Mouse (Mus musculus) intestine, embryonic 14.5 days (tissue): ENCODE measurements around the gene Atp5d. TPM values are rescaled to one million over a fixed set of nuclear protein-coding genes. Genes with fewer than 3 reads are reported as not detected.
"Not testable (repeated sequence)": the region's sequence is repeated elsewhere in the genome, so short reads cannot be mapped to it uniquely, and the experiment has no call there.

Source experiments
- ATAC-seq: fragments of 200-750 bp; cut with Nextera tagmentation; replicated peaks from 2 replicates; pipeline ENCODE4 v1.8.0; 2017; ENCODE audit warnings: low read depth, moderate number of reproducible peaks, moderate TSS enrichment, moderate library complexity; ENCODE audit not compliant: low FRiP score, low TSS enrichment
- DNase-seq: peaks from one replicate; pipeline ENCODE4 v3.0.0-alpha.2; 2018; ENCODE audit warnings: low spot score
- H3K27ac ChIP-seq: fragments of 300-500 bp; sonication (generic); 2 replicates; pipeline ENCODE4 v1.5.1; 2014; ENCODE audit warnings: low read depth, mild to moderate bottlenecking, control low read depth
- H3K27me3 ChIP-seq: fragments of 300-500 bp; sonication (generic); replicated peaks from 2 replicates; pipeline ENCODE4 v1.6.1; 2014; ENCODE audit warnings: low read length, control low read depth; ENCODE audit not compliant: control insufficient read depth, insufficient read depth
- H3K36me3 ChIP-seq: fragments of 300-500 bp; sonication (generic); 2 replicates; pipeline ENCODE4 v1.6.1; 2014; ENCODE audit warnings: low read length, control low read depth; ENCODE audit not compliant: control insufficient read depth, insufficient read depth
- H3K4me1 ChIP-seq: fragments of 300-500 bp; sonication (generic); replicated peaks from 2 replicates; pipeline ENCODE4 v1.6.1; 2014; ENCODE audit warnings: low read length, control low read depth, mixed read lengths; ENCODE audit not compliant: control insufficient read depth, insufficient read depth
- H3K4me2 ChIP-seq: fragments of 300-500 bp; sonication (generic); 2 replicates; pipeline ENCODE4 v1.6.1; 2014; ENCODE audit warnings: low read length
- H3K4me3 ChIP-seq: fragments of 300-500 bp; sonication (generic); 2 replicates; pipeline ENCODE4 v1.5.1; 2014; ENCODE audit warnings: low read depth, low read length, control low read depth, mixed read lengths
- H3K9ac ChIP-seq: fragments of 300-500 bp; sonication (generic); 2 replicates; pipeline ENCODE4 v1.6.1; 2014; ENCODE audit warnings: mild to moderate bottlenecking, low read length
- H3K9me3 ChIP-seq: fragments of 300-500 bp; sonication (generic); 2 replicates; pipeline ENCODE4 v1.6.1; 2016; ENCODE audit warnings: low read length, control low read depth; ENCODE audit not compliant: control insufficient read depth
- WGBS: fragments of 180-500 bp; shearing (Covaris S2); extraction: QIAGEN DNeasy Blood & Tissue Kit; methylation state at CpG from one replicate; pipeline ENCODE4 v1.1.7; 2014; 5-methylcytosine and 5-hydroxymethylcytosine counted together
- polyA plus RNA-seq: library from polyadenylated mRNA; unstranded; fragments of >200 nt; fragmentation: Nextera tagmentation; extraction: Ambion mirVana; gene quantifications from 2 replicates; pipeline ENCODE4 v1.2.1, GENCODE M21; 2014

The Atp5d gene
- polyA plus RNA-seq, 1 experiment from 2014 or later, result 627 TPM

- ATAC-seq (no peak), DNase-seq (no peak)
- no peaks in the 10 kb centered on the region for H3K27me3 ChIP-seq
- whole genome bisulfite sequencing, result 72% methylated on average over 8 of the region's 8 CpGs
- H3K9me3 ChIP-seq, result no peaks in the 10 kb centered on the region
- H3K9ac ChIP-seq, result no peak overlapping the region
- no peak overlapping the region for H3K4me3 ChIP-seq
- H3K4me2 ChIP-seq, result no peak overlapping the region
- peaks cover 73% of the 10 kb centered on the region for H3K4me1 ChIP-seq
- H3K27ac ChIP-seq, result no peak overlapping the region
- no peaks in the 10 kb centered on the region for H3K36me3 ChIP-seq
Observed at GRCm38 (mm10) chr10:80163721-80164120, 25.3 kb downstream of the Atp5d start.

DNA sequence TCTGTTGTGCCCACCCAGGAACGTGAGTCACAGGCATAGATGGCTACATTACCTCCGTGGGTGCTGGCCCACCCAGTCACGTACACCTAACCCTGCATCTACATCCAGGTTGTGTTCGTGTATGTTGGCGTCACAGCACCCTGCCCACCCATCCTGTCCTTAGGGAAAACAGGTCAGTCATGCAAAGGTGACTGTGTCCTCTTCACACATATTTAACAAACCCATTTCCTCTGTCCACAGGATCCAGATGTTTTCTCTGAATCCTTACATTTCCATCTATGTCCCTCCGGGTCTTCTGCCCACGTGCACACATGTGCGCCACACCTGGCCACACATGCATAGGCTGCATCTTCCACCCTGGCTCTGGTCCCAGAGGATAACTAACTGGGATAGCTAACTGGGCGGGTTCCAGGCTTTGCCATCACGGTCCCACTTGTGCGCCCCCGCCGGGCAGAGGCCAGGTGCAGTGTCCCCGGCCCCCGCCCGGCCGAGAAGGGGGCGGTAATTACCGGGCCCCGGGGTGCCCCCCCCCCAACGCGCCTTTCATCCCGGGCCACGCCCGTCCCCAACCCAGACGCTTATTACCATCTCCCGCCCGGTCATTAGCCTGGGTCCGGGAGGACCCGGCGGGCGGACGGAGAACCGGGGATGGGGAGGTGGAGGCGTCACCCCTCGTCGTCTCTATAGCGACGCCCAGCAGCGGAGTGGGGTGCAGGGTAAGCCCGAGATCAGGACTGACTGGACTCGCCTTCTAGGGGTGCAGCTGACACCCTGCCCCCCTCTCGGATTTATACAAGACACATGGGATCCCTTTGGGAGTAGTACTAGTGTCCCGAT lies 25.9 kb downstream of the Atp5d start:
- Histone ChIP-seq H3K4me2 (peak overlapping the region; percentile 96), H3K27me3 (no peaks in the 10 kb centered on the region), H3K4me1 (peaks cover 73% of the 10 kb centered on the region), H3K36me3 (no peaks in the 10 kb centered on the region), H3K4me3 (peak overlapping the region; percentile 37), H3K27ac (peak overlapping the region; percentile 33; the same call in 1 of the 2 replicates), H3K9me3 (no peaks in the 10 kb centered on the region), H3K9ac (peak overlapping the region; percentile 45)
- ATAC-seq (peak; percentile 1; the same call in 1 of the 2 replicates), DNase-seq (no peak)
- 9% methylated on average over 44 of the region's 44 CpGs for WGBS

DNA sequence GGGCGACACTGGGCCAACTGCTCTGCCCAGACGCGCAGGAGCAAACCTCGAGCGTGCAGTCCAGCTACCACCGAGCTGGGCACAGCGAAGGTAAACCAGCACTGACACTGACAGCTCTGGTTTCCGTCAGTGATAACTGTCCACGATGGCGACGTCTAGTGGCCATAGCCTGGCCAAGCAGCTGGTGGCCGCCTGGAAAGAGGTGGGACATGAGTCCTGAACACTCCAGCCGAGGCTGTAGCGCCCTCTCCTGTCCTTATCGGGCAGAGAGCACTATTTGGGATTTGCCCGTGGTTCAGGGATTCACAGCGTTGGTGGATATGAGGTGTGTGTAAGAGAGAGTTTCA lies 26.5 kb downstream of the Atp5d start:
- H3K27me3 ChIP-seq, result no peaks in the 10 kb centered on the region
- H3K4me2 ChIP-seq, result peak overlapping the region; percentile 96
- ATAC-seq (peak; percentile 13), DNase-seq (peak; percentile 97)
- H3K4me1 ChIP-seq, result peaks cover 73% of the 10 kb centered on the region
- H3K36me3 ChIP-seq, result peaks cover 2% of the 10 kb centered on the region
- peak overlapping the region; percentile 37 for H3K4me3 ChIP-seq
- H3K9me3 ChIP-seq, result no peaks in the 10 kb centered on the region
- under 1% methylated on average over 17 of the region's 17 CpGs for WGBS
- no peak overlapping the region for H3K9ac ChIP-seq
- peak overlapping the region; percentile 33; the same call in 1 of the 2 replicates for H3K27ac ChIP-seq

- no peak within 1 kb of the TSS for H3K9ac ChIP-seq
- DNase-seq (peak; percentile 72), ATAC-seq (no peak)
- peak within 1 kb of the TSS; percentile 96 for H3K4me2 ChIP-seq
- H3K27me3 ChIP-seq, result no peaks in the 10 kb centered on the region
- peak within 1 kb of the TSS; percentile 37 for H3K4me3 ChIP-seq
- H3K4me1 ChIP-seq, result peaks cover 69% of the 10 kb centered on the region
- peaks cover 8% of the 10 kb centered on the region for H3K36me3 ChIP-seq
- peak within 1 kb of the TSS; percentile 98 for H3K27ac ChIP-seq
- no peaks in the 10 kb centered on the region for H3K9me3 ChIP-seq
- 14% methylated on average over 20 of the region's 20 CpGs for WGBS
Observed at GRCm38 (mm10) chr10:80165392-80166128, 27.1 kb downstream of the Atp5d start, which contains the start of gene Cirbp. Cirbp (plus strand) TSS chr10:80165985.

GRCm38 (mm10) chr10:80166136-80166535 lies 27.7 kb downstream of the Atp5d start:
- not testable (repeated sequence) for H3K9ac ChIP-seq, H3K27me3 ChIP-seq, ATAC-seq, DNase-seq, H3K9me3 ChIP-seq, H3K4me3 ChIP-seq
- Histone ChIP-seq H3K36me3 (peaks cover 14% of the 10 kb centered on the region), H3K27ac (peak overlapping the region; percentile 35; the same call in 1 of the 2 replicates), H3K4me2 (peak overlapping the region; percentile 96), H3K4me1 (peaks cover 63% of the 10 kb centered on the region)
- WGBS, result 80% methylated on average over 4 of the region's 4 CpGs

DNA sequence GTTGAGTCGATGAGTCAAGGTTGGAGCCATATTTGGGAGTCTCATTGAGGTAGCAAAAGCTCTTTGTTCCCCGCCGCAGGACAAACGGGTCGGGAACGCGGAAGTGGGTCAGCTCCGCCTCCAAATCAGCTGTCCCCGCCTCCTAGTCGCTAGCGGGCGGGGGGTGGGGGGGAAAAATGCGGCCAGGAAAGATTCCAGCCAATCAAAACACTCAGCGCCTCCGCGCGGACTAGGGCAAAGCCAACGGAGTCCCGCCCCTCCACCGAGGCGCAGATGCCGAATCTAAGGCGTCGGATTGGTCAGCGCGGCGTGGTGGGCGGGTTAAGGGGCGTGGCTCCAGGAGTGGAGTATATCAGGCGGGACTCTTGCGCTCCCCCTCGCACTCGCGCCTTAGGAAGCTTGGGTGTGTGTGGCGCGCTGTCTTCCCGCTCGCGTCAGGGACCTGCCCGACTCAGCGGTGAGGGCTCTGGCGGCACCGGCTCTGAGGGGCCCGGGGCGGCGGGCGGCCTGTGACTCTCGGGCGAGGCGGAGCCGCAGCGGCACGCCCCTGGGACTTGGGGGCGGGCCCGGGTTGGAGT lies 29.1 kb downstream of the Atp5d start:
- peak overlapping the region; percentile 98 for H3K27ac ChIP-seq
- peak overlapping the region; percentile 67 for H3K4me3 ChIP-seq
- peaks cover 56% of the 10 kb centered on the region for H3K4me1 ChIP-seq
- peaks cover 27% of the 10 kb centered on the region for H3K36me3 ChIP-seq
- peak overlapping the region; percentile 96 for H3K9ac ChIP-seq
- DNase-seq (peak; percentile 100), ATAC-seq (peak; percentile 89)
- peak overlapping the region; percentile 94 for H3K4me2 ChIP-seq
- WGBS, result 0% methylated on average over 55 of the region's 55 CpGs
- H3K27me3 ChIP-seq, result no peaks in the 10 kb centered on the region
- H3K9me3 ChIP-seq, result no peaks in the 10 kb centered on the region

- Histone ChIP-seq H3K4me1 (peaks cover 50% of the 10 kb centered on the region), H3K36me3 (peaks cover 27% of the 10 kb centered on the region), H3K9ac (peak overlapping the region; percentile 96), H3K27me3 (no peaks in the 10 kb centered on the region), H3K4me3 (peak overlapping the region; percentile 67), H3K4me2 (peak overlapping the region; percentile 94), H3K9me3 (no peaks in the 10 kb centered on the region), H3K27ac (peak overlapping the region; percentile 98)
- peak; percentile 95 for DNase-seq
- WGBS, result under 1% methylated on average over 47 of the region's 48 CpGs
- peak; percentile 58 for ATAC-seq
Observed at GRCm38 (mm10) chr10:80168038-80168661, 29.7 kb downstream of the Atp5d start.

DNA sequence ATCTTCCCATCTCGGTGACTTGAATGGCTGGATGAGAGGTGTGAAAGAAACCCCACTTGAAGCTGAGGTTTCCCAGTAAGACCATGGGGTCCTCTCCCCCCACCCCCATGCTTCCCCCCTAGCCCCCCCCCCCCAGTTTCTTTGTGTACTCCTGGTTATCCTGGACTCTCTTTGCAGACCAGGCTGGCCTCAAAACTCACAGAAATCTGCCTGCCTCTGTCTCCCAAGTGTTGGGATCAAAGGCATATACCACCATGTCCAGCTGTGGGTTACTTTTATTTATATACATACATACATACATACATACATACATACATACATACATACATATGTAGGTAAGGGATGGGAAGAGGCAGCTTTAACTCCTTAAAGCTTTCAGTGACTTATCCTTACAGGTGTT lies 30.6 kb downstream of the Atp5d start:
- Histone ChIP-seq H3K27ac (no peak overlapping the region), H3K9me3 (no peaks in the 10 kb centered on the region), H3K4me3 (peak overlapping the region; percentile 67), H3K4me2 (peak overlapping the region; percentile 94), H3K4me1 (peaks cover 45% of the 10 kb centered on the region), H3K9ac (peak overlapping the region; percentile 96), H3K36me3 (peaks cover 27% of the 10 kb centered on the region), H3K27me3 (no peaks in the 10 kb centered on the region)
- DNase-seq (no peak), ATAC-seq (no peak)
- WGBS, result 62% methylated on average over 1 of the region's 1 CpGs
